Mouse (Mus musculus): ENCODE measurements around the gene Slc10a6. TPM values are rescaled to one million over a fixed set of nuclear protein-coding genes. Genes with fewer than 3 reads are reported as not detected.
A peak's percentile ranks its signal among the peaks of the same experiment; 100 is the strongest.

The Slc10a6 gene
- total RNA-seq, 4 experiments from 2014 or later: 0.16 TPM; not detected in 3

DNA sequence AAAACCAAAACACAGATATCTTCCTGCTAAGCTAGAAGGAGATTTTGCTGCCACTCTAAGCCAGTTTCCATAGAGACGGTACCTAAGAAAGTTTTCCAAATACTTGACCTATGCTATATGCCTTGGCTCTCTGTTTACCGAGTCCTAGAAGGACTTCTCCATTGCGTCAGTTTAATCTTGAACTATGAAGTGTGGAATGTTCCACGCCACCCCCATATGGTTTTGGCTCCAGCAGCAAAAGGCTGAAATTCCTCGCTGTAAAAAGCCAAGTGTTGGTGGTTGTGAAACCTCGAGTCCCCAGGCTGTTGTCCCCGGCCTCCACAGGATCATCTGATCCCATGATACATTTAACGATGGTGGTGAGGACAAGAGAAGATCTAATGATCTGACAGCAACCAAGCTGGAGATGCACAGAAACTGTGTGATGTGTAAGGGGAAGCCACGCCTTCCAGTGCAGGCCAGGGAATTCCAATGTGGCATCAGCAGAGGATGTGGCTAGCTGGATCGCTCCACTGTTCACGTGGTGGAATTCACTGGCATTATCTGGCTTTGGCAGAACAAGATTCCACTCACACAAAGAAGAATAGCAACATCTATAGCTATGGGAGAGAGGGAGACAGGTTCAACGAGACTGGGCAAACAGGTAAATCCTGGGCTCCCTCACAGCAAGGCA lies 8.8 kb downstream of the Slc10a6 start:
- no peak for DNase-seq (ENCODE audit: low spot score in 2 of 2)

DNA sequence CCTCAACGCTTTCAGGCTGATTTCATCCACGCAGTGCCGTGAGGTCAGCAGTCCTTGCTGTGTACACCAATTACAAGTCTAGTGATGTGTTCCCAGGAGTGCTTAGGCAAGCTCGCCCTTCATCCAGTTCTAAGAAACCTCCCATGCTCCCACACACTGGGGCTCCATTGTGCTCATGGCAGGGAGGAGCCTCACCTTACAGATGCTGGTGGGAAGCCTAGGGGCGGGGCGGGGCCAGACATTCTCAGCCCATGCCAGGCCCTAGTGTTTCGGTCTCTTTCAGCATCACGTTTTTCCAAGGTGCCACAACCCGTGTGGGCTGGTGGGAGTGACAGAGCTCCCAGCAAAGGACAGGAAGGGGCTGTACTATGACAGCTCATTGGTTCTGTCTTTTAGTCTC lies 12.0 kb downstream of the Slc10a6 start:
- no peak for DNase-seq (ENCODE audit: low spot score in 2 of 2)

DNA sequence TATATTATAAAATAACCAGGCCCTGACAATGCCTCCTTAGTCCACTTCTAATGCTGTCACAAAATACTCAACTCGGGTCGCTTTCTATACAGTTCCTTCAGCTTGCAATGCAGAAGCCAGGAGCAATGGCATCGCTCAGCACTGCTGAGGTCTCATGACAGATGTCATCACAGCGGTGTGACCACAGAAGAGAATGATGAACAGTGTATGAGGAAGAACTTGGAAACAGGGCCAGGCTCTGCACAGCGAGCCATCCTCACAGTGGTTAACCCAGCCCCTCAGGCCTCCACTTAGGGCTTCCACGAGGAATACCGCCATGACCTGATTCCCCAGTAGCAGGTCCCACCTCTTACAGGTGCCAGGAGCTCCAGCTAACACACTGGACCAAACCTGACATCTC lies 14.8 kb downstream of the Slc10a6 start:
- no peak for DNase-seq (ENCODE audit: low spot score in 2 of 2)

DNA sequence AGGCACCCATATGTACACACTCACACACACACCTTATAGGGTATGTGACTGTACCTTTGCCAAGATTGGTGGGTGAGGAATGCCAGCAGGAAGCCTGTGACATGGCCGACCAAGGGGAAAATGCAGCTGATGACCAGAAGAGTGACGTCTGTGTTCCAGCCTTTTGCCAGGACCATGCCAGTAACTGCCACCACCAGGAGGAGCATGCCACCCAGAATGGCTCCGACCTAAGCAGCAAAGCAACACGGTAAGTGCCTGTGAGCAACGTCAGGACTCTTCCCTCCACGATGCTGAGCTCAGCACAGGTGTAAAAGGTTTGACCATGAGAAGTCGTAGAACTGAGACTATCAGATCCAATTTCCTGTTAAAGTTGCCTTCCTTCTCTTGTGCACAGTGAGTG lies 16.9 kb downstream of the Slc10a6 start:
- no peak for DNase-seq (ENCODE audit: low spot score in 2 of 2)

GRCm38 (mm10) chr5:103610856-103611472 lies 18.2 kb downstream of the Slc10a6 start:
- DNase-seq (ENCODE audit: low spot score in 2 of 2): no peak

- no peak for DNase-seq (ENCODE audit: low spot score in 2 of 2)
Observed at GRCm38 (mm10) chr5:103610148-103610547, 19.1 kb downstream of the Slc10a6 start.

DNA sequence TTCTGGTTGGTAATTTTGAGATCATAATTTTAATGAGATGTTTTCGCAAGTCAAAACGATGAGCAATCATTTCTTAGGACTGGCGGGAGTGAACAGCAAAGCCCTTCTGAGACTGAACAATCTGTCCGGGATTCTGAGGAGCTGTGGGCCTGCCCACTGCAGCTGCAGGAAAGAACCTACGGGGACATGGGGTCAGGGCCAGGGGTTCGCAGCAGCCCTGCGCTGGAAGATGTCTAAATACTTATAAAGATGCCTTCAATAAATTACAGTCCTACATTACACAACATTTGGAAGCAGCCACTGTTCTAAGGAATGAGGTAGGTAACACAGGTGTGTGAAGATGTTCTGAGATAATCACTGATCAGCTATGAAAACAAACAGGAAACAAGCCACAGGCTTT lies 23.5 kb downstream of the Slc10a6 start:
- no peak for DNase-seq (ENCODE audit: low spot score in 2 of 2)

DNA sequence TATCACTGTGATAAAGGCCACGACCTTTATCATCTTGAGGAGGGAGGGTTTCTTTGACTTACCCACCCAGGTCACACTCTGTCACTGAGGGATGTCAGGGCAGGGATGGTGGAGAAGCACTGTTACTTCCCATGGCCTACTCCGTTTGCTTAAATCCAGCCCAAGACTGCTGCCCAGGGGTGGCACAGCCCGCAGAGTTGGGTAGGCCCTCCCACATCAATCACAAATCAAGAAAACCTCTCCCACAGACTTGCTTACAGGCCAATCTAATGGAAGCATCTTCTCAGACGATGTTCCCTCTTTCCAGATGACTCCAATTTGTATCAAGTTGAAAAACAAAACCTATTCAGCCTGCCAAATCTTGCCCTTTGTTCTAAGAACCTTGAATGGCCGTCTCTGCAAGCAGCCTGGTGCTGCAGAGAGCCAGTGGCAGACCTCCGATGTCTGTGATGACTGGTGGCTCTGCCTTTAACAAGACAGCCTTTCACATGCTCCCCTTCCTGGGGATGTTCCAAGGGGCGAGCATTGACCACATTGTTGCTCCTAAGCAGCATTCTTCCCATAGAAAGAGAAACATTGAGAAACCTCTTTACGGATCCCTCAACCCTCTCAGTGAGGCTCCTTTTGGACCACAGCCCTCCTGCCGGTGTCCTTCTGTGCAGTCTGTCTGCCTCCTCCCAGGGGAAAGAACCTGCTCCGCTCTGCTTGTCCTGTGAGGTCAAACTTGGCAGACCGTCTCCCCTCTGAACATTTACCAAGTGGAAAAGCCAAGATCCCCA lies 25.9 kb downstream of the Slc10a6 start:
- DNase-seq (ENCODE audit: low spot score in 2 of 2): no peak

DNA sequence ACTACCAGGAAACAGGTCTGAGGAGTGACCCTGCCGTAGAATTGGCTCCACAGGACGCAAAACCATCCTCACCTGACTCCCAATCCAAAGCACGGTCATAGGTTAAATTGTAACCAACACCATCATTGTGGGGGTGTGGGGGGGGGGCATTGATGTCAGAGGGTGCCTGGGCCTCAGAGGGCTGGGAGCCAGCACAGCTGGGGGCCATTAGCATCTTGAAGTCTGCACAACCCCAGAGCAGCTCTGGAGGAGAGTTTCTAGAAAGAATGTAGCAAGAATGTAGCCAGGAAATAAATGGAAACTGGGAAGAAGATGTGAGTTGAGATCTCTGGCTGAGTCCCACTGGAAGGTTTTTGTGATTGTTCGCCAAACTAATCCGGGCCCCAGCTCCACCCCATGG lies 30.3 kb downstream of the Slc10a6 start:
- DNase-seq (ENCODE audit: low spot score in 2 of 2): no peak

GRCm38 (mm10) chr5:103598264-103598663 lies 30.9 kb downstream of the Slc10a6 start:
- DNase-seq (ENCODE audit: low spot score in 2 of 2): no peak

GRCm38 (mm10) chr5:103597604-103598003 lies 31.6 kb downstream of the Slc10a6 start:
- no peak for DNase-seq (ENCODE audit: low spot score in 2 of 2)

- DNase-seq (ENCODE audit: low spot score in 2 of 2): no peak
Observed at GRCm38 (mm10) chr5:103596467-103597146, 32.6 kb downstream of the Slc10a6 start.

DNA sequence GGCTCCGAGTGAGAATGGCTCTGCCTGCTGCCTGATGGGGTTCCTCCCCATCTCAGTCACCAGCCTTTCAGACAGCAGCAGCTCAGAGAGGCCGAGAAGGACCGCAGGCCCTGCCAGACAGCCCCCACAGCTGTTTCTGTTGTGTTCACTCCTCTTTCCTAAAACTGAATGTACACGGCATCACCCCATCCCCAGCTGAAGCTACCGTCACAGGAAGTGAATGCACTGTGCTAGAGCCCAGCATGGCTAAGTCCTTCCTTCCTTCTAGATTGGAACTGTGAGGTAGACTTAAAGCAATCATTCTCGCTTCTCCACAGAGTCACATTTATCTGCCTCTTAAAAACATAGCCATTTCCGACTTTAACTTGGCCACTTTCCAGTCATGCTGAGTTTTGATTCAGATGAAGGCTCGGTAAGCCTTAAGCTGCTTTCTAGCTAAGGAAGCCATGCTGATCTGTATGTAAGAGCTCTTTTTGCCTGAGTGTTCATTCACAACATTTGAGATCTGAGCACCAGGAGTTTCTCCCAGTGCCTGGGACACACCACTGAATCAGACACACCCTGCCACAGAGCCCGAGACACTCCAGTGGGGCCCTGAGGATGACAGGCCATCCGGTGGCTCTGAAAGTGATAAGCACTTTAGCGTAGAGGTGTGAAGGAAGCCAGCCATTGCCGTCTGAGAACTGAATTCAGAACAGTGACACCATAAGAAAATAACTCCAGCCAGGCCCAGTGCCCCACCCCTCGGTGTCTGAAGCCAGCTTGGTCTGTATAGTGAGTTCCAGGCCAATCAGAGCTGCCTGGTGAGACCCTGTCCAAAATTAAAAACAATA lies 33.6 kb downstream of the Slc10a6 start:
- no peak for DNase-seq (ENCODE audit: low spot score in 2 of 2)

GRCm38 (mm10) chr5:103593575-103593974 lies 35.6 kb downstream of the Slc10a6 start:
- DNase-seq (ENCODE audit: low spot score in 2 of 2): no peak

DNA sequence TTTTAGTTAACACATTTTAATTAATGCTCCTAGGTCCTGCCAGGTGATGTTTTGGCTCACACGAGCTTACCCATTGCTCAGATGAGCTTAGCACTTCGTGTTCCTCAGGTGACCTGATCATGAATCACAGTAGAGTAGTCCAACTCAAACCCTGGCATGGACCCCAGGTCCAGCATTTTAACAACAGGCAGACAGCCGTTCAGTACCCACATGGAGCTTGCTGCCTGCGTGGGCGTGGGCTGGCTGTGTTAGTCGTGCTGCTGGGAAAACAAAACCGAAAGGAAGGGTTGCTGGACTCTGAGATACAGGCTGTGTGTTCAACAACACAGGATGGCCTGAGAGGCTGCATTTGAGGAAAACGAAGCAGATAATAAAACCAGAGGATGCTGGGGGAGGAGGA lies 36.5 kb downstream of the Slc10a6 start:
- peak in 1 of 2 experiments; percentile 20 for DNase-seq (ENCODE audit: low spot score in 2 of 2)

DNA sequence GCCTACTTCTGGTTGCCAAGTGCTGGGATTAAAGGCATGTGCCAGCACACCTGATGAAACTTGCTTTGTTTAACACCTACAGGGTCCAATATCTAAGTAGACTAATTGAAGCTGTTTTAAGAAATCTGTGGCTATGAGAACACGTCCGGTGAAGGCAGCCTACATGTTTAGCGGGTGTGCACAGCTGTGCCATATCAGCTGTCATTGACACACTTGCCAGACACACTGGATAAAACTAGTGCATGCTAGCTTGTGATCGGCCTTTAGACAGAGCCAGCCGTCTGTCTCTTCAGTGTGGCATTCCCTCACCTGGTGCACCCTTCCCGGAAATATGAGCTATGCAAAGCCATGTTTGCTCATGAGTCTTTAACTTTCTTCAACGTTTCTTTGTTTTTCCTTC lies 37.4 kb downstream of the Slc10a6 start:
- DNase-seq (ENCODE audit: low spot score in 2 of 2): no peak

- DNase-seq (ENCODE audit: low spot score in 2 of 2): no peak
Observed at GRCm38 (mm10) chr5:103587219-103587618, 42.0 kb downstream of the Slc10a6 start.

DNA sequence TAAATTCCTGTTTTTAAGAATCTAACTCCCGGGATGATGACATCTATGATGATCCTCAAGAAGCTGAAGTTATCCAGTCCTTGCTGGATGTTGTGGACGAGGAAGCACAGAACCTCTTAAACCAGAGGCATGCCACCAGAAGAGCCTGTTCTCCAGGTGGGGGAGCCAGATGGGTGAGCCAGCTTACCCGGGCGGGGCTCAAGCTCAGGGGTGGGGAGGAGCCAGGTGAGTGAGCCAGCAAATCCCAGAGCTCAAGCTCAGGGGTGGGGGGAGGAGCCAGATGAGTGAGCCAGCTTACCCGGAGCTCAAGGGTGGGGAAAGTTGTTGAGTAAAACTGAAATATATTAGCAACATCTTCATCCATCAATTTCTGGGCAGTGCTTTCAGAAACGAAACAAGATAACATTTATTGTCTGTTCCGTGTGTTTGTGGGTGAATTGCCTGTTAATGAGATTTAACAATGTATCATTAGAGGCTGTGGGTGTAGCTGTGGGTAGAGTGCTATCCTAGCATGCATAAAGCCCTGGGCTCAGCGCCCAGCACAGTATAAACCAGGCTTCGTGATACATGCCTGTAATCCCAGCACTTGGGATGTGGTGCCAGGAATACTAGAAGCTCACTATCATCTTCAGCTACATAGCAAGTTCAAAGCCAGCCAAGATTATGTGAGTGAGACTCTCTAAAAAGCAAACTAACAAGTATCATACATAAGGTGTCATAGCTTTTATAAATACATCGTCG lies 49.4 kb downstream of the Slc10a6 start:
- DNase-seq (ENCODE audit: low spot score in 2 of 2): peak in 1 of 2 experiments; percentile 30

- no peak for DNase-seq (ENCODE audit: low spot score in 2 of 2)
Observed at GRCm38 (mm10) chr5:103569446-103569845, 59.8 kb downstream of the Slc10a6 start.

GRCm38 (mm10) chr5:103568034-103568433 lies 61.2 kb downstream of the Slc10a6 start:
- no peak for DNase-seq (ENCODE audit: low spot score in 2 of 2)
